Mouse (Mus musculus) spleen, postnatal 36 days (tissue): Measurements from ENCODE around the gene Atp6v1fnb.

Experiments
- DNase-seq, 2 experiments: peaks; one replicate each; pipeline ENCODE4 v3.0.0; 2022; ENCODE audit warnings: low spot score in 2 of 2, mixed read lengths in 1 of 2

The Atp6v1fnb gene

GRCm38 (mm10) chr6:29467583-29468354 lies 3.5 kb upstream of the Atp6v1fnb start, which contains the start of gene Atp6v1f:
TSS of gene Atp6v1f (plus strand) at chr6:29467718.
- peak; percentile 90 to 91 for DNase-seq

- no peak for DNase-seq
These were observed 2.4 kb upstream of the Atp6v1fnb start for GRCm38 (mm10) chr6:29468851-29469250.

GRCm38 (mm10) chr6:29473941-29474691 lies 2.9 kb downstream of the Atp6v1fnb start:
- peak; percentile 73 to 74 for DNase-seq

GRCm38 (mm10) chr6:29474736-29475135 lies 3.5 kb downstream of the Atp6v1fnb start:
- no peak for DNase-seq

- no peak for DNase-seq
These were observed 11.5 kb downstream of the Atp6v1fnb start for GRCm38 (mm10) chr6:29482691-29483090.

GRCm38 (mm10) chr6:29484716-29485559 lies 13.7 kb downstream of the Atp6v1fnb start:
- peak; percentile 37 to 43 for DNase-seq

GRCm38 (mm10) chr6:29485951-29486350 lies 14.7 kb downstream of the Atp6v1fnb start:
- no peak for DNase-seq

GRCm38 (mm10) chr6:29494101-29494500 lies 22.9 kb downstream of the Atp6v1fnb start:
- no peak for DNase-seq

GRCm38 (mm10) chr6:29496270-29496669 lies 25.0 kb downstream of the Atp6v1fnb start:
- DNase-seq, result no peak

GRCm38 (mm10) chr6:29497791-29498190 lies 26.6 kb downstream of the Atp6v1fnb start:
- no peak for DNase-seq

GRCm38 (mm10) chr6:29500177-29500576 lies 28.9 kb downstream of the Atp6v1fnb start:
- DNase-seq, result no peak

- no peak for DNase-seq
These were observed 29.6 kb downstream of the Atp6v1fnb start for GRCm38 (mm10) chr6:29500810-29501209.

GRCm38 (mm10) chr6:29501599-29501998 lies 30.4 kb downstream of the Atp6v1fnb start:
- no peak for DNase-seq

- no peak for DNase-seq
These were observed 34.3 kb downstream of the Atp6v1fnb start for GRCm38 (mm10) chr6:29505493-29505892.

GRCm38 (mm10) chr6:29506834-29507233 lies 35.6 kb downstream of the Atp6v1fnb start:
- no peak for DNase-seq

- DNase-seq, result no peak
These were observed 36.4 kb downstream of the Atp6v1fnb start, which contains the start of gene Kcp for GRCm38 (mm10) chr6:29507447-29508309. TSS of gene Kcp (minus strand) at chr6:29507952.

- no peak for DNase-seq
These were observed 37.8 kb downstream of the Atp6v1fnb start for GRCm38 (mm10) chr6:29509086-29509485.

- peak in 1 of 2 experiments; percentile 44 for DNase-seq
These were observed 42.0 kb downstream of the Atp6v1fnb start for GRCm38 (mm10) chr6:29513284-29513683.

- DNase-seq, result peak; percentile 80 to 86
These were observed 45.9 kb downstream of the Atp6v1fnb start for GRCm38 (mm10) chr6:29517139-29517538.

GRCm38 (mm10) chr6:29522626-29523300 lies 51.5 kb downstream of the Atp6v1fnb start:
- no peak for DNase-seq
